Mouse (Mus musculus): ENCODE results near the gene Tmem267.
"Not testable (repeated sequence)": the region's sequence is repeated elsewhere in the genome, so short reads cannot be mapped to it uniquely, and the experiment has no call there.

Gene Tmem267

GRCm38 (mm10) chr13:119618841-119619240 is 131.0 kb downstream of the Tmem267 start:
- no peak for TF ChIP-seq CTCF (conservative IDR thresholded peaks at IDR 0.05; ENCODE audit: low read length)
- TF ChIP-seq NANOG (IDR thresholded peaks at IDR 0.05; ENCODE audit: borderline replicate concordance, low read length) = no peak
- no peak for TF ChIP-seq POU5F1 (IDR thresholded peaks at IDR 0.05; ENCODE audit: borderline replicate concordance, low read length)
- H3K9me3 ChIP-seq (ENCODE audit: low read length) = no peaks in the 10 kb centered on the region
- H3K36me3 ChIP-seq (ENCODE audit: insufficient read depth, low read length) = no peaks in the 10 kb centered on the region
- no peaks in the 10 kb centered on the region for H3K4me1 ChIP-seq (replicated peaks; ENCODE audit: low read depth, low read length)
- H3K4me3 ChIP-seq (replicated peaks; ENCODE audit: low read length) = no peak overlapping the region
- no peaks in the 10 kb centered on the region for H3K27me3 ChIP-seq (ENCODE audit: insufficient read depth, low read length)

GRCm38 (mm10) chr13:119619735-119620134 is 131.9 kb downstream of the Tmem267 start:
- Histone ChIP-seq H3K36me3 (ENCODE audit: insufficient read depth, low read length) (no peaks in the 10 kb centered on the region), H3K9me3 (ENCODE audit: low read length) (no peaks in the 10 kb centered on the region), H3K4me3 (replicated peaks; ENCODE audit: low read length) (no peak overlapping the region), H3K27me3 (ENCODE audit: insufficient read depth, low read length) (no peaks in the 10 kb centered on the region), H3K4me1 (replicated peaks; ENCODE audit: low read depth, low read length) (no peaks in the 10 kb centered on the region)
- no peak for TF ChIP-seq POU5F1 (IDR thresholded peaks at IDR 0.05; ENCODE audit: borderline replicate concordance, low read length)
- TF ChIP-seq NANOG (IDR thresholded peaks at IDR 0.05; ENCODE audit: borderline replicate concordance, low read length) = no peak
- TF ChIP-seq CTCF (conservative IDR thresholded peaks at IDR 0.05; ENCODE audit: low read length) = no peak

GRCm38 (mm10) chr13:119623634-119624033 is 135.8 kb downstream of the Tmem267 start, which contains the start of gene Ccl28:
Ccl28 (plus strand) TSS chr13:119623819.
- no peaks in the 10 kb centered on the region for H3K36me3 ChIP-seq (ENCODE audit: insufficient read depth, low read length)
- no peaks in the 10 kb centered on the region for H3K4me1 ChIP-seq (replicated peaks; ENCODE audit: low read depth, low read length)
- no peaks in the 10 kb centered on the region for H3K27me3 ChIP-seq (ENCODE audit: insufficient read depth, low read length)
- H3K9me3 ChIP-seq (ENCODE audit: low read length) = no peaks in the 10 kb centered on the region
- no peak within 1 kb of the TSS for H3K4me3 ChIP-seq (replicated peaks; ENCODE audit: low read length)
- TF ChIP-seq NANOG (IDR thresholded peaks at IDR 0.05; ENCODE audit: borderline replicate concordance, low read length) (no peak), CTCF (conservative IDR thresholded peaks at IDR 0.05; ENCODE audit: low read length) (no peak), POU5F1 (IDR thresholded peaks at IDR 0.05; ENCODE audit: borderline replicate concordance, low read length) (no peak)

GRCm38 (mm10) chr13:119625952-119626351 is 138.1 kb downstream of the Tmem267 start:
- H3K27me3 ChIP-seq (ENCODE audit: insufficient read depth, low read length); H3K4me1 ChIP-seq (replicated peaks; ENCODE audit: low read depth, low read length); H3K36me3 ChIP-seq (ENCODE audit: insufficient read depth, low read length); H3K9me3 ChIP-seq (ENCODE audit: low read length); H3K4me3 ChIP-seq (replicated peaks; ENCODE audit: low read length): not testable (repeated sequence)

GRCm38 (mm10) chr13:119631482-119632155 is 143.8 kb downstream of the Tmem267 start:
- TF ChIP-seq NANOG (IDR thresholded peaks at IDR 0.05; ENCODE audit: borderline replicate concordance, low read length) = no peak
- no peak for TF ChIP-seq CTCF (conservative IDR thresholded peaks at IDR 0.05; ENCODE audit: low read length)
- no peak for TF ChIP-seq POU5F1 (IDR thresholded peaks at IDR 0.05; ENCODE audit: borderline replicate concordance, low read length)
- no peak overlapping the region for H3K4me3 ChIP-seq (replicated peaks; ENCODE audit: low read length)
- H3K4me1 ChIP-seq (replicated peaks; ENCODE audit: low read depth, low read length) = no peaks in the 10 kb centered on the region
- no peaks in the 10 kb centered on the region for H3K36me3 ChIP-seq (ENCODE audit: insufficient read depth, low read length)
- H3K27me3 ChIP-seq (ENCODE audit: insufficient read depth, low read length) = no peaks in the 10 kb centered on the region
- no peaks in the 10 kb centered on the region; the same call in 1 of the 2 replicates for H3K9me3 ChIP-seq (ENCODE audit: low read length)

GRCm38 (mm10) chr13:119632156-119632548 is 144.3 kb downstream of the Tmem267 start:
- Histone ChIP-seq H3K4me1 (replicated peaks; ENCODE audit: low read depth, low read length) (no peaks in the 10 kb centered on the region), H3K4me3 (replicated peaks; ENCODE audit: low read length) (no peak overlapping the region), H3K9me3 (ENCODE audit: low read length) (no peaks in the 10 kb centered on the region; the same call in 1 of the 2 replicates), H3K27me3 (ENCODE audit: insufficient read depth, low read length) (no peaks in the 10 kb centered on the region), H3K36me3 (ENCODE audit: insufficient read depth, low read length) (no peaks in the 10 kb centered on the region)
- TF ChIP-seq POU5F1 (IDR thresholded peaks at IDR 0.05; ENCODE audit: borderline replicate concordance, low read length) (no peak), NANOG (IDR thresholded peaks at IDR 0.05; ENCODE audit: borderline replicate concordance, low read length) (no peak), CTCF (conservative IDR thresholded peaks at IDR 0.05; ENCODE audit: low read length) (no peak)

GRCm38 (mm10) chr13:119635496-119635895 is 147.7 kb downstream of the Tmem267 start:
- no peaks in the 10 kb centered on the region for H3K4me1 ChIP-seq (replicated peaks; ENCODE audit: low read depth, low read length)
- TF ChIP-seq POU5F1 (IDR thresholded peaks at IDR 0.05; ENCODE audit: borderline replicate concordance, low read length) (no peak), CTCF (conservative IDR thresholded peaks at IDR 0.05; ENCODE audit: low read length) (no peak), NANOG (IDR thresholded peaks at IDR 0.05; ENCODE audit: borderline replicate concordance, low read length) (no peak)
- no peaks in the 10 kb centered on the region for H3K36me3 ChIP-seq (ENCODE audit: insufficient read depth, low read length)
- H3K9me3 ChIP-seq (ENCODE audit: low read length) = no peaks in the 10 kb centered on the region; the same call in 1 of the 2 replicates
- no peaks in the 10 kb centered on the region for H3K27me3 ChIP-seq (ENCODE audit: insufficient read depth, low read length)
- no peak overlapping the region for H3K4me3 ChIP-seq (replicated peaks; ENCODE audit: low read length)

- Histone ChIP-seq H3K4me3 (replicated peaks; ENCODE audit: low read length) (no peak overlapping the region), H3K9me3 (ENCODE audit: low read length) (no peaks in the 10 kb centered on the region), H3K27me3 (ENCODE audit: insufficient read depth, low read length) (no peaks in the 10 kb centered on the region), H3K36me3 (ENCODE audit: insufficient read depth, low read length) (no peaks in the 10 kb centered on the region), H3K4me1 (replicated peaks; ENCODE audit: low read depth, low read length) (no peaks in the 10 kb centered on the region)
- TF ChIP-seq NANOG (IDR thresholded peaks at IDR 0.05; ENCODE audit: borderline replicate concordance, low read length) (no peak), POU5F1 (IDR thresholded peaks at IDR 0.05; ENCODE audit: borderline replicate concordance, low read length) (no peak), CTCF (conservative IDR thresholded peaks at IDR 0.05; ENCODE audit: low read length) (no peak)
These were observed 150.0 kb downstream of the Tmem267 start for GRCm38 (mm10) chr13:119637837-119638236.

- no peaks in the 10 kb centered on the region for H3K9me3 ChIP-seq (ENCODE audit: low read length)
- TF ChIP-seq POU5F1 (IDR thresholded peaks at IDR 0.05; ENCODE audit: borderline replicate concordance, low read length) (no peak), CTCF (conservative IDR thresholded peaks at IDR 0.05; ENCODE audit: low read length) (no peak), NANOG (IDR thresholded peaks at IDR 0.05; ENCODE audit: borderline replicate concordance, low read length) (no peak)
- H3K27me3 ChIP-seq (ENCODE audit: insufficient read depth, low read length) = no peaks in the 10 kb centered on the region
- H3K36me3 ChIP-seq (ENCODE audit: insufficient read depth, low read length) = no peaks in the 10 kb centered on the region
- H3K4me3 ChIP-seq (replicated peaks; ENCODE audit: low read length) = no peak overlapping the region
- H3K4me1 ChIP-seq (replicated peaks; ENCODE audit: low read depth, low read length) = no peaks in the 10 kb centered on the region
These were observed 150.6 kb downstream of the Tmem267 start for GRCm38 (mm10) chr13:119638449-119638848.
